Mouse (Mus musculus): ENCODE data around the gene Cdc42bpg. TPM values are rescaled to one million over a fixed set of nuclear protein-coding genes. Genes with fewer than 3 reads are reported as not detected.
A peak's percentile ranks its signal among the peaks of the same experiment; 100 is the strongest.

Cdc42bpg gene
- polyA plus RNA-seq, 1 experiment from 2014 or later = 0.78 TPM

GRCm38 (mm10) chr19:6339191-6339590 is 32.9 kb downstream of the Cdc42bpg start:
- Histone ChIP-seq H3K9me3 (replicated peaks) (no peaks in the 10 kb centered on the region), H3K9ac (no peak overlapping the region), H3K4me3 (replicated peaks) (no peak overlapping the region), H3K4me1 (peaks cover 67% of the 10 kb centered on the region), H3K36me3 (peaks cover 41% of the 10 kb centered on the region), H3K4me2 (0 out of 2 replicates have a peak overlapping the region, but pooled peaks have one; percentile 97), H3K27ac (peak overlapping the region; percentile 87), H3K27me3 (no peaks in the 10 kb centered on the region)
- 94% methylated on average over 6 of the region's 6 CpGs for WGBS
- no peak for ATAC-seq (replicated peaks; ENCODE audit: low FRiP score)

- no peaks in the 10 kb centered on the region for H3K9me3 ChIP-seq (replicated peaks)
- WGBS = 45% methylated on average over 15 of the region's 15 CpGs
- H3K4me3 ChIP-seq (replicated peaks) = peak overlapping the region; percentile 81
- no peaks in the 10 kb centered on the region for H3K27me3 ChIP-seq
- peaks cover 48% of the 10 kb centered on the region for H3K36me3 ChIP-seq
- H3K9ac ChIP-seq = peak overlapping the region; percentile 76; the same call in 1 of the 2 replicates
- peak overlapping the region; percentile 87 for H3K27ac ChIP-seq
- ATAC-seq (replicated peaks; ENCODE audit: low FRiP score) = no peak; the same call in 1 of the 2 replicates
- peak overlapping the region; percentile 97 for H3K4me2 ChIP-seq
- H3K4me1 ChIP-seq = peaks cover 63% of the 10 kb centered on the region
Measured at GRCm38 (mm10) chr19:6339890-6340504, 33.7 kb downstream of the Cdc42bpg start.

- no peaks in the 10 kb centered on the region for H3K27me3 ChIP-seq
- 5% methylated on average over 69 of the region's 72 CpGs for WGBS
Measured at GRCm38 (mm10) chr19:6340524-6341452, 34.5 kb downstream of the Cdc42bpg start, which contains the start of gene Map4k2. Gene Map4k2 (plus strand): TSS chr19:6341135.

GRCm38 (mm10) chr19:6341453-6342077 is 35.3 kb downstream of the Cdc42bpg start:
- WGBS = 8% methylated on average over 23 of the region's 23 CpGs
- no peaks in the 10 kb centered on the region for H3K9me3 ChIP-seq (replicated peaks)
- H3K4me2 ChIP-seq = peak overlapping the region; percentile 97
- H3K27me3 ChIP-seq = no peaks in the 10 kb centered on the region
- peak; percentile 9; the same call in 1 of the 2 replicates for ATAC-seq (replicated peaks; ENCODE audit: low FRiP score)
- peak overlapping the region; percentile 76 for H3K9ac ChIP-seq
- peak overlapping the region; percentile 81 for H3K4me3 ChIP-seq (replicated peaks)
- peaks cover 64% of the 10 kb centered on the region for H3K36me3 ChIP-seq
- H3K27ac ChIP-seq = peak overlapping the region; percentile 87
- H3K4me1 ChIP-seq = peaks cover 64% of the 10 kb centered on the region

More at GRCm38 (mm10) chr19:6340524-6341452, 34.5 kb downstream of the Cdc42bpg start, which contains the start of gene Map4k2:
- peak within 1 kb of the TSS; percentile 87 for H3K27ac ChIP-seq
- peak within 1 kb of the TSS; percentile 97 for H3K4me2 ChIP-seq
- peaks cover 56% of the 10 kb centered on the region for H3K36me3 ChIP-seq
- peak within 1 kb of the TSS; percentile 76 for H3K9ac ChIP-seq
- no peaks in the 10 kb centered on the region for H3K9me3 ChIP-seq (replicated peaks)
- ATAC-seq (replicated peaks; ENCODE audit: low FRiP score) = peak; percentile 80
- H3K4me1 ChIP-seq = peaks cover 65% of the 10 kb centered on the region
- H3K4me3 ChIP-seq (replicated peaks) = peak within 1 kb of the TSS; percentile 81

- Histone ChIP-seq H3K27ac (no peak overlapping the region), H3K4me3 (replicated peaks) (peak overlapping the region; percentile 81), H3K4me1 (peaks cover 61% of the 10 kb centered on the region), H3K36me3 (peaks cover 64% of the 10 kb centered on the region), H3K27me3 (no peaks in the 10 kb centered on the region), H3K4me2 (peak overlapping the region; percentile 97), H3K9me3 (replicated peaks) (no peaks in the 10 kb centered on the region), H3K9ac (no peak overlapping the region)
- no peak for ATAC-seq (replicated peaks; ENCODE audit: low FRiP score)
- WGBS = 78% methylated on average over 5 of the region's 5 CpGs
Measured at GRCm38 (mm10) chr19:6342276-6342933, 36.1 kb downstream of the Cdc42bpg start.

- ATAC-seq (replicated peaks; ENCODE audit: low FRiP score) = no peak
Measured at GRCm38 (mm10) chr19:6343066-6343925, 37.0 kb downstream of the Cdc42bpg start.

GRCm38 (mm10) chr19:6343996-6344395 is 37.7 kb downstream of the Cdc42bpg start:
- no peaks in the 10 kb centered on the region for H3K9me3 ChIP-seq (replicated peaks)
- no peak overlapping the region for H3K27ac ChIP-seq
- no peak for ATAC-seq (replicated peaks; ENCODE audit: low FRiP score)
- peaks cover 70% of the 10 kb centered on the region for H3K4me1 ChIP-seq
- WGBS = 85% methylated on average over 5 of the region's 5 CpGs
- peaks cover 55% of the 10 kb centered on the region for H3K36me3 ChIP-seq
- no peak overlapping the region for H3K4me2 ChIP-seq
- no peak overlapping the region for H3K9ac ChIP-seq
- H3K4me3 ChIP-seq (replicated peaks) = no peak overlapping the region
- H3K27me3 ChIP-seq = no peaks in the 10 kb centered on the region

More at GRCm38 (mm10) chr19:6343066-6343925, 37.0 kb downstream of the Cdc42bpg start:
- peak overlapping the region; percentile 97; the same call in 1 of the 2 replicates for H3K4me2 ChIP-seq
- WGBS = 83% methylated on average over 19 of the region's 19 CpGs
- no peaks in the 10 kb centered on the region for H3K27me3 ChIP-seq
- H3K4me1 ChIP-seq = peaks cover 63% of the 10 kb centered on the region
- H3K9me3 ChIP-seq (replicated peaks) = no peaks in the 10 kb centered on the region
- H3K27ac ChIP-seq = no peak overlapping the region
- H3K9ac ChIP-seq = no peak overlapping the region
- H3K4me3 ChIP-seq (replicated peaks) = no peak overlapping the region
- H3K36me3 ChIP-seq = peaks cover 59% of the 10 kb centered on the region

GRCm38 (mm10) chr19:6346023-6346422 is 39.8 kb downstream of the Cdc42bpg start:
- Histone ChIP-seq H3K4me2 (no peak overlapping the region), H3K27ac (no peak overlapping the region), H3K4me3 (replicated peaks) (no peak overlapping the region), H3K27me3 (no peaks in the 10 kb centered on the region), H3K9me3 (replicated peaks) (no peaks in the 10 kb centered on the region), H3K4me1 (peaks cover 60% of the 10 kb centered on the region), H3K9ac (no peak overlapping the region), H3K36me3 (peaks cover 48% of the 10 kb centered on the region)
- WGBS = 92% methylated on average over 5 of the region's 5 CpGs
- ATAC-seq (replicated peaks; ENCODE audit: low FRiP score) = no peak

GRCm38 (mm10) chr19:6346661-6347060 is 40.4 kb downstream of the Cdc42bpg start:
- no peaks in the 10 kb centered on the region for H3K9me3 ChIP-seq (replicated peaks)
- H3K27ac ChIP-seq = no peak overlapping the region
- no peaks in the 10 kb centered on the region for H3K27me3 ChIP-seq
- 85% methylated on average over 10 of the region's 10 CpGs for WGBS
- no peak overlapping the region for H3K4me3 ChIP-seq (replicated peaks)
- H3K9ac ChIP-seq = no peak overlapping the region
- peaks cover 50% of the 10 kb centered on the region for H3K36me3 ChIP-seq
- no peak overlapping the region for H3K4me2 ChIP-seq
- peaks cover 57% of the 10 kb centered on the region for H3K4me1 ChIP-seq
- no peak for ATAC-seq (replicated peaks; ENCODE audit: low FRiP score)

GRCm38 (mm10) chr19:6347615-6348014 is 41.4 kb downstream of the Cdc42bpg start:
- no peak overlapping the region for H3K4me2 ChIP-seq
- peaks cover 55% of the 10 kb centered on the region for H3K36me3 ChIP-seq
- peaks cover 50% of the 10 kb centered on the region for H3K4me1 ChIP-seq
- no peaks in the 10 kb centered on the region for H3K9me3 ChIP-seq (replicated peaks)
- H3K9ac ChIP-seq = no peak overlapping the region
- WGBS = 89% methylated on average over 4 of the region's 4 CpGs
- peak overlapping the region; percentile 81; the same call in 1 of the 2 replicates for H3K27ac ChIP-seq
- ATAC-seq (replicated peaks; ENCODE audit: low FRiP score) = no peak
- H3K4me3 ChIP-seq (replicated peaks) = no peak overlapping the region
- no peaks in the 10 kb centered on the region for H3K27me3 ChIP-seq

All from kidney, embryonic 15.5 days (tissue).